Mouse (Mus musculus): ENCODE results near the gene Col8a2. TPM values are rescaled to one million over a fixed set of nuclear protein-coding genes. Genes with fewer than 3 reads are reported as not detected.
A peak's percentile ranks its signal among the peaks of the same experiment; 100 is the strongest.

Col8a2 gene
- total RNA-seq, 1 experiment from 2014 or later: 1.8 TPM

- no peak for ATAC-seq (replicated peaks; ENCODE audit: insufficient number of reproducible peaks, low FRiP score, low TSS enrichment, poor library complexity, severe bottlenecking)
Observed at GRCm38 (mm10) chr4:126259063-126259462, 27.5 kb upstream of the Col8a2 start.

- ATAC-seq (replicated peaks; ENCODE audit: insufficient number of reproducible peaks, low FRiP score, low TSS enrichment, poor library complexity, severe bottlenecking): peak; percentile 19
Observed at GRCm38 (mm10) chr4:126259523-126260160, 27.0 kb upstream of the Col8a2 start.

- ATAC-seq (replicated peaks; ENCODE audit: insufficient number of reproducible peaks, low FRiP score, low TSS enrichment, poor library complexity, severe bottlenecking): peak; percentile 51
Observed at GRCm38 (mm10) chr4:126260520-126261201, 25.9 kb upstream of the Col8a2 start.

- no peak for ATAC-seq (replicated peaks; ENCODE audit: insufficient number of reproducible peaks, low FRiP score, low TSS enrichment, poor library complexity, severe bottlenecking)
Observed at GRCm38 (mm10) chr4:126261266-126261665, 25.3 kb upstream of the Col8a2 start.

GRCm38 (mm10) chr4:126261675-126262074 lies 24.9 kb upstream of the Col8a2 start:
- ATAC-seq (replicated peaks; ENCODE audit: insufficient number of reproducible peaks, low FRiP score, low TSS enrichment, poor library complexity, severe bottlenecking): no peak

- peak; percentile 82 for ATAC-seq (replicated peaks; ENCODE audit: insufficient number of reproducible peaks, low FRiP score, low TSS enrichment, poor library complexity, severe bottlenecking)
Observed at GRCm38 (mm10) chr4:126262119-126262807, 24.3 kb upstream of the Col8a2 start, which contains the start of gene Trappc3. Gene Trappc3, plus strand, starts transcription at chr4:126262325.

- no peak for ATAC-seq (replicated peaks; ENCODE audit: insufficient number of reproducible peaks, low FRiP score, low TSS enrichment, poor library complexity, severe bottlenecking)
Observed at GRCm38 (mm10) chr4:126269292-126269691, 17.3 kb upstream of the Col8a2 start.

GRCm38 (mm10) chr4:126273753-126274152 lies 12.8 kb upstream of the Col8a2 start:
- ATAC-seq (replicated peaks; ENCODE audit: insufficient number of reproducible peaks, low FRiP score, low TSS enrichment, poor library complexity, severe bottlenecking): no peak

- no peak for ATAC-seq (replicated peaks; ENCODE audit: insufficient number of reproducible peaks, low FRiP score, low TSS enrichment, poor library complexity, severe bottlenecking)
Observed at GRCm38 (mm10) chr4:126275081-126275480, 11.5 kb upstream of the Col8a2 start.

GRCm38 (mm10) chr4:126275681-126276131 lies 10.9 kb upstream of the Col8a2 start:
- no peak for ATAC-seq (replicated peaks; ENCODE audit: insufficient number of reproducible peaks, low FRiP score, low TSS enrichment, poor library complexity, severe bottlenecking)

- 0 out of 2 replicates have a peak, but pooled peaks have one; percentile 29 for ATAC-seq (replicated peaks; ENCODE audit: insufficient number of reproducible peaks, low FRiP score, low TSS enrichment, poor library complexity, severe bottlenecking)
Observed at GRCm38 (mm10) chr4:126277906-126278564, 8.6 kb upstream of the Col8a2 start.

GRCm38 (mm10) chr4:126278565-126278915 lies 8.1 kb upstream of the Col8a2 start:
- no peak for ATAC-seq (replicated peaks; ENCODE audit: insufficient number of reproducible peaks, low FRiP score, low TSS enrichment, poor library complexity, severe bottlenecking)

- ATAC-seq (replicated peaks; ENCODE audit: insufficient number of reproducible peaks, low FRiP score, low TSS enrichment, poor library complexity, severe bottlenecking): no peak
Observed at GRCm38 (mm10) chr4:126278961-126279360, 7.6 kb upstream of the Col8a2 start.

- ATAC-seq (replicated peaks; ENCODE audit: insufficient number of reproducible peaks, low FRiP score, low TSS enrichment, poor library complexity, severe bottlenecking): no peak
Observed at GRCm38 (mm10) chr4:126281706-126282105, 4.9 kb upstream of the Col8a2 start.

- no peak for ATAC-seq (replicated peaks; ENCODE audit: insufficient number of reproducible peaks, low FRiP score, low TSS enrichment, poor library complexity, severe bottlenecking)
Observed at GRCm38 (mm10) chr4:126283582-126283981, 3.0 kb upstream of the Col8a2 start.

GRCm38 (mm10) chr4:126287302-126287995 lies 856 bp downstream of the Col8a2 start:
- ATAC-seq (replicated peaks; ENCODE audit: insufficient number of reproducible peaks, low FRiP score, low TSS enrichment, poor library complexity, severe bottlenecking): no peak

- ATAC-seq (replicated peaks; ENCODE audit: insufficient number of reproducible peaks, low FRiP score, low TSS enrichment, poor library complexity, severe bottlenecking): no peak
Observed at GRCm38 (mm10) chr4:126288085-126288666, 1.6 kb downstream of the Col8a2 start.

GRCm38 (mm10) chr4:126290314-126290713 lies 3.7 kb downstream of the Col8a2 start:
- ATAC-seq (replicated peaks; ENCODE audit: insufficient number of reproducible peaks, low FRiP score, low TSS enrichment, poor library complexity, severe bottlenecking): no peak

Measured in monocyte, adult 5-6 weeks (primary cell).